Mouse (Mus musculus) embryonic facial prominence, embryonic 12.5 days (tissue): ENCODE data around the gene Pigu. TPM values are rescaled to one million over a fixed set of nuclear protein-coding genes. Genes with fewer than 3 reads are reported as not detected.

Experiments
- ATAC-seq: fragments of 200-750 bp; cut with Nextera tagmentation; 2 replicates; pipeline ENCODE4 v1.8.0; 2017; ENCODE audit not compliant: insufficient number of reproducible peaks, insufficient read depth, low FRiP score, low TSS enrichment
- H3K27ac ChIP-seq: fragments of 300-500 bp; sonication (generic); 2 replicates; pipeline ENCODE4 v1.5.1; 2016; ENCODE audit warnings: mild to moderate bottlenecking
- H3K27me3 ChIP-seq: fragments of 300-500 bp; sonication (generic); 2 replicates; pipeline ENCODE4 v1.6.1; 2016; ENCODE audit warnings: mild to moderate bottlenecking, moderate library complexity
- H3K36me3 ChIP-seq: fragments of 300-500 bp; sonication (generic); 2 replicates; pipeline ENCODE4 v1.6.1; 2016; ENCODE audit warnings: mild to moderate bottlenecking
- H3K4me1 ChIP-seq: fragments of 300-500 bp; sonication (generic); 2 replicates; pipeline ENCODE4 v1.6.1; 2016
- H3K4me2 ChIP-seq: fragments of 300-500 bp; sonication (generic); replicated peaks from 2 replicates; pipeline ENCODE4 v1.6.1; 2016; ENCODE audit warnings: mild to moderate bottlenecking, moderate library complexity
- H3K4me3 ChIP-seq: fragments of 300-500 bp; sonication (generic); 2 replicates; pipeline ENCODE4 v1.5.1; 2016; ENCODE audit warnings: mild to moderate bottlenecking
- H3K9ac ChIP-seq: fragments of 300-500 bp; sonication (generic); 2 replicates; pipeline ENCODE4 v1.6.1; 2016; ENCODE audit warnings: mild to moderate bottlenecking, moderate library complexity
- H3K9me3 ChIP-seq: fragments of 300-500 bp; sonication (generic); 2 replicates; pipeline ENCODE4 v1.6.1; 2016; ENCODE audit warnings: mild to moderate bottlenecking, moderate library complexity
- WGBS: fragments of 180-500 bp; shearing (Covaris S2); methylation state at CpG from one replicate; pipeline ENCODE4 v1.1.7; 2016; 5-methylcytosine and 5-hydroxymethylcytosine counted together
- polyA plus RNA-seq: library from polyadenylated mRNA; unstranded; fragments of >200 nt; fragmentation: Nextera tagmentation; extraction: Ambion mirVana; gene quantifications from 2 replicates; pipeline ENCODE4 v1.2.1, GENCODE M21; 2016

Gene Pigu
- polyA plus RNA-seq, 1 experiment from 2014 or later, result 45.1 TPM

- H3K9ac ChIP-seq, result no peak overlapping the region
- H3K27ac ChIP-seq, result no peak overlapping the region
- peaks cover 13% of the 10 kb centered on the region for H3K4me1 ChIP-seq
- no peaks in the 10 kb centered on the region for H3K9me3 ChIP-seq
- peak overlapping the region; percentile 52 for H3K4me2 ChIP-seq
- peak overlapping the region; percentile 83 for H3K4me3 ChIP-seq
- H3K36me3 ChIP-seq, result no peaks in the 10 kb centered on the region
- no peaks in the 10 kb centered on the region for H3K27me3 ChIP-seq
- 0 out of 2 replicates have a peak, but pooled peaks have one; percentile 10 for ATAC-seq
- 34% methylated on average over 14 of the region's 14 CpGs for whole genome bisulfite sequencing
These were observed 613 bp upstream of the Pigu start for GRCm38 (mm10) chr2:155357686-155358399.

- no peak overlapping the region for H3K27ac ChIP-seq
- no peak overlapping the region for H3K4me2 ChIP-seq
- H3K36me3 ChIP-seq, result no peaks in the 10 kb centered on the region
- H3K4me1 ChIP-seq, result peaks cover 13% of the 10 kb centered on the region
- H3K4me3 ChIP-seq, result no peak overlapping the region
- no peaks in the 10 kb centered on the region for H3K9me3 ChIP-seq
- no peak for ATAC-seq
- no peaks in the 10 kb centered on the region for H3K27me3 ChIP-seq
- H3K9ac ChIP-seq, result no peak overlapping the region
- 94% methylated on average over 3 of the region's 3 CpGs for WGBS
These were observed 2.8 kb downstream of the Pigu start for GRCm38 (mm10) chr2:155354402-155354801.

GRCm38 (mm10) chr2:155346670-155347069, 10.6 kb downstream of the Pigu start:
- Histone ChIP-seq H3K4me3 (no peak overlapping the region), H3K27me3 (no peaks in the 10 kb centered on the region), H3K4me1 (no peaks in the 10 kb centered on the region), H3K36me3 (0 out of 2 replicates have a peak, but pooled peaks cover 18% of the 10 kb centered on the region), H3K9ac (no peak overlapping the region), H3K27ac (no peak overlapping the region), H3K4me2 (no peak overlapping the region), H3K9me3 (no peaks in the 10 kb centered on the region)
- no peak for ATAC-seq
- WGBS, result 81% methylated on average over 1 of the region's 1 CpGs

GRCm38 (mm10) chr2:155340166-155340565, 17.1 kb downstream of the Pigu start:
- Histone ChIP-seq H3K9ac (no peak overlapping the region), H3K36me3 (peaks cover 25% of the 10 kb centered on the region), H3K4me3 (no peak overlapping the region), H3K4me2 (no peak overlapping the region), H3K9me3 (no peaks in the 10 kb centered on the region), H3K27me3 (no peaks in the 10 kb centered on the region), H3K4me1 (no peaks in the 10 kb centered on the region), H3K27ac (no peak overlapping the region)
- ATAC-seq, result no peak

GRCm38 (mm10) chr2:155336254-155336653, 21.0 kb downstream of the Pigu start:
- peaks cover 29% of the 10 kb centered on the region for H3K36me3 ChIP-seq
- H3K27me3 ChIP-seq, result no peaks in the 10 kb centered on the region
- H3K4me1 ChIP-seq, result no peaks in the 10 kb centered on the region
- no peak overlapping the region for H3K9ac ChIP-seq
- WGBS, result 91% methylated on average over 3 of the region's 3 CpGs
- H3K27ac ChIP-seq, result no peak overlapping the region
- no peak overlapping the region for H3K4me2 ChIP-seq
- no peak overlapping the region for H3K4me3 ChIP-seq
- ATAC-seq, result no peak
- no peaks in the 10 kb centered on the region for H3K9me3 ChIP-seq

GRCm38 (mm10) chr2:155335231-155335630, 22.0 kb downstream of the Pigu start:
- H3K9ac ChIP-seq, result no peak overlapping the region
- no peaks in the 10 kb centered on the region for H3K9me3 ChIP-seq
- WGBS, result 69% methylated on average over 1 of the region's 1 CpGs
- no peak overlapping the region for H3K4me2 ChIP-seq
- H3K27me3 ChIP-seq, result no peaks in the 10 kb centered on the region
- H3K4me3 ChIP-seq, result no peak overlapping the region
- peaks cover 35% of the 10 kb centered on the region for H3K36me3 ChIP-seq
- H3K4me1 ChIP-seq, result no peaks in the 10 kb centered on the region
- ATAC-seq, result no peak
- H3K27ac ChIP-seq, result no peak overlapping the region

- Histone ChIP-seq H3K27ac (no peak overlapping the region), H3K27me3 (no peaks in the 10 kb centered on the region), H3K4me2 (no peak overlapping the region), H3K36me3 (peaks cover 36% of the 10 kb centered on the region), H3K9me3 (no peaks in the 10 kb centered on the region), H3K9ac (no peak overlapping the region), H3K4me3 (no peak overlapping the region), H3K4me1 (no peaks in the 10 kb centered on the region)
- WGBS, result 93% methylated on average over 1 of the region's 1 CpGs
- no peak for ATAC-seq
These were observed 23.8 kb downstream of the Pigu start for GRCm38 (mm10) chr2:155333421-155333820.

- no peak overlapping the region for H3K4me3 ChIP-seq
- no peaks in the 10 kb centered on the region for H3K9me3 ChIP-seq
- H3K9ac ChIP-seq, result no peak overlapping the region
- no peak overlapping the region for H3K4me2 ChIP-seq
- no peak for ATAC-seq
- H3K27me3 ChIP-seq, result no peaks in the 10 kb centered on the region
- H3K27ac ChIP-seq, result no peak overlapping the region
- peaks cover 48% of the 10 kb centered on the region for H3K36me3 ChIP-seq
- no peaks in the 10 kb centered on the region for H3K4me1 ChIP-seq
- WGBS, result 89% methylated on average over 4 of the region's 4 CpGs
These were observed 25.9 kb downstream of the Pigu start for GRCm38 (mm10) chr2:155331351-155331750.

GRCm38 (mm10) chr2:155330811-155331210, 26.4 kb downstream of the Pigu start:
- peaks cover 51% of the 10 kb centered on the region for H3K36me3 ChIP-seq
- 93% methylated on average over 4 of the region's 4 CpGs for WGBS
- H3K4me2 ChIP-seq, result no peak overlapping the region
- H3K27me3 ChIP-seq, result no peaks in the 10 kb centered on the region
- H3K4me3 ChIP-seq, result no peak overlapping the region
- no peak overlapping the region for H3K9ac ChIP-seq
- no peak for ATAC-seq
- no peaks in the 10 kb centered on the region for H3K9me3 ChIP-seq
- H3K4me1 ChIP-seq, result no peaks in the 10 kb centered on the region
- no peak overlapping the region for H3K27ac ChIP-seq

GRCm38 (mm10) chr2:155329707-155330106, 27.5 kb downstream of the Pigu start:
- no peak overlapping the region for H3K9ac ChIP-seq
- peaks cover 43% of the 10 kb centered on the region for H3K36me3 ChIP-seq
- no peaks in the 10 kb centered on the region for H3K27me3 ChIP-seq
- no peak overlapping the region for H3K4me2 ChIP-seq
- no peak for ATAC-seq
- WGBS, result 89% methylated on average over 2 of the region's 2 CpGs
- no peaks in the 10 kb centered on the region for H3K4me1 ChIP-seq
- no peak overlapping the region for H3K27ac ChIP-seq
- no peaks in the 10 kb centered on the region for H3K9me3 ChIP-seq
- H3K4me3 ChIP-seq, result no peak overlapping the region

- Histone ChIP-seq H3K4me3 (no peak overlapping the region), H3K9me3 (no peaks in the 10 kb centered on the region), H3K27ac (no peak overlapping the region), H3K4me1 (no peaks in the 10 kb centered on the region), H3K36me3 (peaks cover 35% of the 10 kb centered on the region), H3K27me3 (no peaks in the 10 kb centered on the region), H3K9ac (no peak overlapping the region), H3K4me2 (no peak overlapping the region)
- no peak for ATAC-seq
These were observed 28.3 kb downstream of the Pigu start for GRCm38 (mm10) chr2:155328906-155329305.

- 86% methylated on average over 5 of the region's 5 CpGs for WGBS
- no peak overlapping the region for H3K4me3 ChIP-seq
These were observed 29.3 kb downstream of the Pigu start for GRCm38 (mm10) chr2:155327906-155328305.

More at GRCm38 (mm10) chr2:155327906-155328305, 29.3 kb downstream of the Pigu start:
- ATAC-seq, result no peak
- H3K9ac ChIP-seq, result no peak overlapping the region
- no peaks in the 10 kb centered on the region for H3K9me3 ChIP-seq
- H3K27me3 ChIP-seq, result no peaks in the 10 kb centered on the region
- no peak overlapping the region for H3K4me2 ChIP-seq
- no peak overlapping the region for H3K27ac ChIP-seq
- peaks cover 29% of the 10 kb centered on the region for H3K36me3 ChIP-seq
- H3K4me1 ChIP-seq, result no peaks in the 10 kb centered on the region
